In the genomic region with DNA sequence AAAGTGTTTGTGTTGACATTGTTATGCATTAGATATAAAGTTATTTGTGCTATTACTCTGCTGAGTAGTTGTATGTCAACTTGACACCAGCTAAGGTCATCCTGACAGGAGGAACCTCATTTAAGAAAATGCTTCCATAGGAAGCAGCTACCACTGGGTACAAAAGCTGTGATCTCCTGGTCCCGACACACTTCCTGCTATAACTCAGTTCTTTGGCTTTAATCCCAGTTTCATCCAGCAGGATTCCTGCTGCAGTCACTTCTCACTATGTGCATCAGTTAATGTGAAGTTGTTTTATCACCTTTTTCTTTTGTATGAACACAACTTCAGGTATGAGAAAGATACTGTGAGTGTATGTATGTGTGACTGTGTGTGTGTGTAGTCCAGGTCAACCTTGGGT, we compare ENCODE assay signal across 22 mouse cellular contexts. TPM values are rescaled to one million over a fixed set of nuclear protein-coding genes. Genes with fewer than 3 reads are reported as not detected.
A peak's percentile ranks its signal among the peaks of the same experiment; 100 is the strongest.
DNase-seq lines count a peak whose midpoint lies in the region; ATAC-seq and TF ChIP-seq lines count a peak whose summit lies in the region.
"Had no signal": no experiment of that assay in that cellular context is flagged by ENCODE, and none has a peak within 500 bp of the region (broad histone marks: within the 10 kb centered on the region; RNA-seq: fewer than 3 reads in every experiment).

No protein-coding gene starts in this region.

- peak overlapping the region; percentile 59; the same call in 1 of the 2 replicates for H3K27ac ChIP-seq in lung, embryonic 14.5 days (ENCODE audit: low read depth)
- peak overlapping the region; percentile 91 for H3K27ac ChIP-seq in lung, embryonic 16.5 days (ENCODE audit: low read length)
- H3K27ac ChIP-seq: embryonic facial prominence, embryonic 10.5 days; embryonic facial prominence, embryonic 12.5 days; forebrain, embryonic 13.5 days; forebrain, embryonic 15.5 days had no signal

- H3K9me3 ChIP-seq in lung, embryonic 14.5 days (ENCODE audit: low read depth, low read length): no peaks in the 10 kb centered on the region
- H3K9me3 ChIP-seq in lung, embryonic 16.5 days (ENCODE audit: control insufficient read depth, low read length): no peaks in the 10 kb centered on the region
- H3K9me3 ChIP-seq: embryonic facial prominence, embryonic 10.5 days; embryonic facial prominence, embryonic 12.5 days; forebrain, embryonic 13.5 days; forebrain, embryonic 15.5 days had no signal

- H3K27me3 ChIP-seq in lung, embryonic 14.5 days (ENCODE audit: insufficient read depth, low read length): no peaks in the 10 kb centered on the region
- H3K27me3 ChIP-seq in lung, embryonic 16.5 days (ENCODE audit: control insufficient read depth, insufficient read depth, low read depth, low read length): no peaks in the 10 kb centered on the region
- H3K27me3 ChIP-seq: embryonic facial prominence, embryonic 12.5 days; forebrain, embryonic 13.5 days; forebrain, embryonic 15.5 days; Patski had no signal

- no peak overlapping the region for H3K4me3 ChIP-seq in lung, embryonic 14.5 days (ENCODE audit: low read depth, low read length)
- H3K4me3 ChIP-seq in lung, embryonic 16.5 days (ENCODE audit: low read length): no peak overlapping the region
- H3K4me3 ChIP-seq: embryonic facial prominence, embryonic 10.5 days; embryonic facial prominence, embryonic 12.5 days; forebrain, embryonic 13.5 days; forebrain, embryonic 15.5 days had no signal

- ATAC-seq in lung, embryonic 14.5 days (ENCODE audit: insufficient read depth): no peak
- ATAC-seq in lung, embryonic 16.5 days (ENCODE audit: low read depth): peak; percentile 15; the same call in 1 of the 2 replicates
- ATAC-seq: activated CD4-positive, CD25-positive, alpha-beta regulatory T cell, adult 4 months; forebrain, embryonic 13.5 days; forebrain, embryonic 15.5 days; Patski had no signal

- TF ChIP-seq CTCF in lung, embryonic 14.5 days (IDR thresholded peaks at IDR 0.05; ENCODE audit: low read depth): no peak

- WGBS in lung, embryonic 14.5 days: 9% methylated on average over 1 of the region's 1 CpGs
- WGBS in lung, embryonic 16.5 days: 9% methylated on average over 1 of the region's 1 CpGs

- H3K4me1 ChIP-seq in lung, embryonic 14.5 days (ENCODE audit: insufficient read depth): peaks cover 11% of the 10 kb centered on the region; the same call in 1 of the 2 replicates
- H3K4me1 ChIP-seq in lung, embryonic 16.5 days (replicated peaks; ENCODE audit: control insufficient read depth, insufficient read depth, low read length): peaks cover 42% of the 10 kb centered on the region

- H3K9ac ChIP-seq in lung, embryonic 14.5 days: no peak overlapping the region
- no peak overlapping the region for H3K9ac ChIP-seq in lung, embryonic 16.5 days (ENCODE audit: low read length)
- H3K9ac ChIP-seq: embryonic facial prominence, embryonic 12.5 days; forebrain, embryonic 13.5 days; forebrain, embryonic 15.5 days had no signal

- no peaks in the 10 kb centered on the region for H3K36me3 ChIP-seq in lung, embryonic 14.5 days (ENCODE audit: insufficient read depth)
- H3K36me3 ChIP-seq in lung, embryonic 16.5 days (ENCODE audit: control insufficient read depth, insufficient read depth, low read length): no peaks in the 10 kb centered on the region
- H3K36me3 ChIP-seq: embryonic facial prominence, embryonic 10.5 days; embryonic facial prominence, embryonic 12.5 days; forebrain, embryonic 15.5 days had no signal

- peak; percentile 15 for DNase-seq in heart, adult 11 months
- DNase-seq in heart, adult 9 months (ENCODE audit: low spot score in 2 of 2): no peak
- peak; percentile 68 for DNase-seq in lung, embryonic 14.5 days
- DNase-seq in lung, postnatal 10 days: no peak
- no peak for DNase-seq in lung, postnatal 14 days
- DNase-seq in 3T3-L1 (ENCODE audit: low read depth, low spot score): peak; percentile 36
- DNase-seq in layer of hippocampus, adult 8-10 months (ENCODE audit: low spot score in 2 of 2): no peak
- DNase-seq: adrenal gland, adult 8-10 months; adrenal gland, postnatal 14 days; adrenal gland, postnatal 36 days; cerebellum, adult 11-12 months; cerebellum, adult 2 months; cerebellum, adult 9-10 months; cerebellum, postnatal 10 days; cerebellum, postnatal 25 days had no signal

- no peak overlapping the region for H3K4me2 ChIP-seq in lung, embryonic 14.5 days
- H3K4me2 ChIP-seq in lung, embryonic 16.5 days (ENCODE audit: low read depth, low read length): no peak overlapping the region
- H3K4me2 ChIP-seq: embryonic facial prominence, embryonic 12.5 days; forebrain, embryonic 13.5 days; forebrain, embryonic 15.5 days had no signal

RNA-seq across cellular contexts. Expression of gene 1110051M20Rik, which starts 2.3 kb away (rescaled TPM):
- 73.3 and 73.4 TPM in 2 replicates for polyA plus RNA-seq in lung, embryonic 14.5 days (2014; fragmentation: Nextera tagmentation; extraction: Ambion mirVana)
- polyA plus RNA-seq in lung, embryonic 16.5 days (2015; fragmentation: Nextera tagmentation; extraction: Ambion mirVana): 69.4 and 72.2 TPM in 2 replicates
- 100 to 1,000 TPM; 108 to 144 (median 121) TPM for total RNA-seq in layer of hippocampus, adult 8-10 months (2022)

RNA-seq across cellular contexts. Expression of gene Lrp4, which starts 15.1 kb away (rescaled TPM):
- 7.6 TPM in 2 replicates for polyA plus RNA-seq in lung, embryonic 14.5 days (2014; fragmentation: Nextera tagmentation; extraction: Ambion mirVana)
- polyA plus RNA-seq in lung, embryonic 16.5 days (2015; fragmentation: Nextera tagmentation; extraction: Ambion mirVana): 13.9 and 15.4 TPM in 2 replicates
- 10 to 100 TPM; 26.1 to 30.6 (median 29.4) TPM for total RNA-seq in layer of hippocampus, adult 8-10 months (2022)

Comparison
In these comparisons a context has a peak if more than half of its experiments do, and no peak if none do; other contexts are left out.
1. DNase-seq: peak in heart, adult 11 months (single experiment), lung, embryonic 14.5 days (single experiment) and 3T3-L1 (single experiment); none in heart, adult 9 months (0 of 2), lung, postnatal 10 days (single experiment), lung, postnatal 14 days (single experiment) and layer of hippocampus, adult 8-10 months (0 of 2).